Mouse (Mus musculus) liver, adult (tissue): Measurements from ENCODE around the gene Pgap3.

ENCODE experiments used
- GATA4 ChIP-seq: IDR thresholded peaks from 2 replicates; pipeline ENCODE4 v1.6.1; 2014; ENCODE audit warnings: mild to moderate bottlenecking, low read length; ENCODE audit not compliant: insufficient replicate concordance

Gene Pgap3

GRCm38 (mm10) chr11:98418939-98419547 is 18.8 kb upstream of the Pgap3 start:
- TF ChIP-seq GATA4: no peak

DNA sequence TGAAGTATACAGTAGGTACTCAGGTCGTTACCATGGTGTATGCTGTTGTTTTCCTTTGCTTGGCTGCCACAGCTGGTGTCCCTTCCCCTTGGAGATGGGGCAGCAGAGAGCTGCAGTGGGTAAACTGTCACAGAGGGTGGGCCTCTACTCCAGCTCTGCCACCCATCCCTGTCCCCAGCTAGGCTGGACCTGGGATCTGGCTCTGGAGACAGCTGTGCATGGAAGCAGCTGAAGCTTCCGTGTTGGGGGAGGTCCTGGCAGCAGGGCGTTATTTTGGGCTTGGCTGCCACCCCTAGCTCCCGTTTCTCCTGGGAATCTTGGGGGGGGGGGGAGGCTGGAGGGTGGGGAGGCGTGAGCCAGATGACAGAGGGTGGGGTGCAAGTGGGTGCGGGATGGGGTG is 18.0 kb upstream of the Pgap3 start:
- TF ChIP-seq GATA4: no peak

- no peak for TF ChIP-seq GATA4
Measured at GRCm38 (mm10) chr11:98417074-98417473, 16.8 kb upstream of the Pgap3 start.

GRCm38 (mm10) chr11:98414162-98414561 is 13.9 kb upstream of the Pgap3 start:
- TF ChIP-seq GATA4: 0 out of 2 replicates have a peak, but pooled peaks have one; percentile 17

- TF ChIP-seq GATA4: no peak
Measured at GRCm38 (mm10) chr11:98413731-98414130, 13.4 kb upstream of the Pgap3 start.

GRCm38 (mm10) chr11:98412797-98413301 is 12.6 kb upstream of the Pgap3 start:
- no peak for TF ChIP-seq GATA4

GRCm38 (mm10) chr11:98412273-98412796 is 12.0 kb upstream of the Pgap3 start, which contains the start of gene Erbb2:
Erbb2 (plus strand) TSS chr11:98412470.
- TF ChIP-seq GATA4: peak; percentile 38; the same call in 1 of the 2 replicates

GRCm38 (mm10) chr11:98409341-98409822 is 9.1 kb upstream of the Pgap3 start:
- no peak for TF ChIP-seq GATA4

GRCm38 (mm10) chr11:98408872-98409271 is 8.6 kb upstream of the Pgap3 start:
- no peak for TF ChIP-seq GATA4

GRCm38 (mm10) chr11:98406621-98407020 is 6.3 kb upstream of the Pgap3 start:
- no peak for TF ChIP-seq GATA4

- no peak for TF ChIP-seq GATA4
Measured at GRCm38 (mm10) chr11:98400816-98401215, 526 bp upstream of the Pgap3 start.

DNA sequence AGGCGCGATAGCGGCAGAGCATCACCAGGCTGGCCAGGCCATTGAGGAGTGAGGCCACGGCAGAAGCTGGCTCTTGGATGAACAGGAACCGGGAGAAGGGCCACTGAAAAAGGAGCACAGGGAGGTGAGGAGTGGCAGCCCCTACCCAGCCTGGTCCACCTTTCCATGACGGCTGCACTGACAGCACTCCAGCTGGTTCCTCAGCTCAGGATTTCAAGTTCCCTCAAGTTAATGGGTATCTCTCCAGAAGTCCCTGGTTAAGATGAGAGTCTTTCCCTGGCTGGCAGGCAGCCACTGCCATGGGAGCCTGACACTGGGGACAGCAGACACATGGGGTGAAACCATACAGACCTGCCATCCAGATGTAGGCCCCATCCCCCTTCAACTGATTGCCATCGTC is 2.3 kb downstream of the Pgap3 start:
- TF ChIP-seq GATA4: no peak

DNA sequence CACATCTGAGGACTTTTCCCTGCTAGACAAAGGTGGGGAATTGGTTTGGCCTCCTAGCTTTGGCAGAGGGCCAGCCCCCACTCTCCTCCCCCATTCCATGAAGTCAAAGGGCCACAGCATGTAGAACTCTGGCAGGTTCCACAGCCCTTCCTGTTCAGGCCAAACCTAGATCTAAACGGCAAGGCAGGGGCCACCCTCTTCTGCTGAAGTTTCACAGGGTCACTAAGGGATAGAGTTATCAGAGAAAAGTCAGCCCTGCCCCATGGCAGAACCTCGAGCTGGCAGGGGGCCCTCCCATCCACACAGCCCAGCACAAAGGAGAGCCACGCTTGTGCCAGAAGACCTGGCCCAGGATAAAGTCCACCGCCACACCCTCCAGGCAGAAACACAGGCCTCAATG is 5.2 kb downstream of the Pgap3 start:
- no peak for TF ChIP-seq GATA4

GRCm38 (mm10) chr11:98394301-98394700 is 6.0 kb downstream of the Pgap3 start:
- TF ChIP-seq GATA4: no peak

GRCm38 (mm10) chr11:98393317-98393716 is 7.0 kb downstream of the Pgap3 start:
- no peak for TF ChIP-seq GATA4

GRCm38 (mm10) chr11:98392645-98393044 is 7.6 kb downstream of the Pgap3 start:
- TF ChIP-seq GATA4: no peak

DNA sequence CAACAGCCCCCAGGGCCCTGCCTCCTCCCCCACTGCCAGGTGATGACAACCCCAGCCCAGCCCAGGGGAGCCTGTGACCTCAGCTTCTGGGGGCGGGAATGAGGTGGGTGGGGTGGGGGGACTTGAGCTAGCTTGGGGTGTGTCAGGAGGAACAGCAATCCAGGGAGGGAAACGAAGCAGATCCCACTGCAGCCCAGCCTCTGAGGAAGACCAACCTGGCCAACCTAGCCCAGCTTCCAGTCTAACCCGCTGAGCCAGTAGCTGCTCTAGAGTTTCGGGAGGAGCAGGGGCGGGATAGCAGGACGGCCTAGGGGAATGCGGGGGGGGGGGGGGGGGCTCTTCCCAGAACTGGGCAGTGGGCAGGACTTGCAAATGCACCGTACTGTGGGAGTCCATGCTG is 8.3 kb downstream of the Pgap3 start:
- no peak for TF ChIP-seq GATA4
